Mouse (Mus musculus) liver, embryonic 15.5 days (tissue): ENCODE results near the gene Eci2. TPM values are rescaled to one million over a fixed set of nuclear protein-coding genes. Genes with fewer than 3 reads are reported as not detected.

Source experiments
- ATAC-seq: fragments of 200-750 bp; cut with Nextera tagmentation; 2 replicates; pipeline ENCODE4 v1.8.0; 2017; ENCODE audit warnings: moderate number of reproducible peaks, mild to moderate bottlenecking, moderate library complexity; ENCODE audit not compliant: insufficient read depth
- H3K27ac ChIP-seq: fragments of 300-500 bp; sonication (generic); replicated peaks from 2 replicates; pipeline ENCODE4 v1.5.1; 2015; ENCODE audit warnings: mild to moderate bottlenecking, inconsistent platforms
- H3K27me3 ChIP-seq: fragments of 300-500 bp; sonication (generic); 2 replicates; pipeline ENCODE4 v1.6.1; 2015; ENCODE audit warnings: mild to moderate bottlenecking, inconsistent platforms
- H3K36me3 ChIP-seq: fragments of 300-500 bp; sonication (generic); replicated peaks from 2 replicates; pipeline ENCODE4 v1.6.1; 2015; ENCODE audit warnings: moderate library complexity, mild to moderate bottlenecking, inconsistent platforms
- H3K4me1 ChIP-seq: fragments of 300-500 bp; sonication (generic); replicated peaks from 2 replicates; pipeline ENCODE4 v1.6.1; 2015; ENCODE audit warnings: inconsistent platforms
- H3K4me2 ChIP-seq: fragments of 300-500 bp; sonication (generic); 2 replicates; pipeline ENCODE4 v1.6.1; 2015; ENCODE audit warnings: moderate library complexity, mild to moderate bottlenecking, inconsistent platforms
- H3K4me3 ChIP-seq: fragments of 300-500 bp; sonication (generic); replicated peaks from 2 replicates; pipeline ENCODE4 v1.5.1; 2015; ENCODE audit warnings: mild to moderate bottlenecking, inconsistent platforms
- H3K9ac ChIP-seq: fragments of 300-500 bp; sonication (generic); 2 replicates; pipeline ENCODE4 v1.6.1; 2015; ENCODE audit warnings: moderate library complexity, mild to moderate bottlenecking, inconsistent platforms
- H3K9me3 ChIP-seq: fragments of 300-500 bp; sonication (generic); replicated peaks from 2 replicates; pipeline ENCODE4 v1.6.1; 2016; ENCODE audit warnings: inconsistent platforms
- WGBS: fragments of 180-500 bp; shearing (Covaris S2); methylation state at CpG from one replicate; pipeline ENCODE4 v1.1.7; 2015; ENCODE audit warnings: mixed read lengths; ENCODE audit not compliant: insufficient replicate concordance; 5-methylcytosine and 5-hydroxymethylcytosine counted together
- polyA plus RNA-seq: library from polyadenylated mRNA; unstranded; fragments of >200 nt; fragmentation: Nextera tagmentation; extraction: Ambion mirVana; gene quantifications from 2 replicates; pipeline ENCODE4 v1.2.1, GENCODE M21; 2015

Eci2 gene
- polyA plus RNA-seq, result 44.1 and 46.1 TPM in 2 replicates

- H3K36me3 ChIP-seq, result no peaks in the 10 kb centered on the region
- no peak for ATAC-seq
- H3K4me2 ChIP-seq, result peak within 1 kb of the TSS; percentile 37
- no peak within 1 kb of the TSS for H3K4me3 ChIP-seq
- WGBS, result 2% methylated on average over 6 of the region's 6 CpGs
- H3K27ac ChIP-seq, result no peak within 1 kb of the TSS
- H3K4me1 ChIP-seq, result no peaks in the 10 kb centered on the region
- H3K27me3 ChIP-seq, result no peaks in the 10 kb centered on the region
- no peaks in the 10 kb centered on the region for H3K9me3 ChIP-seq
- H3K9ac ChIP-seq, result no peak within 1 kb of the TSS
Observed at GRCm38 (mm10) chr13:35026879-35027278, at the start of gene Eci2. TSS of gene Eci2 (minus strand) at chr13:35027096.

GRCm38 (mm10) chr13:35074862-35075261, 48.0 kb upstream of the Eci2 start:
- Histone ChIP-seq H3K9me3 (no peaks in the 10 kb centered on the region), H3K4me1 (no peaks in the 10 kb centered on the region), H3K27me3 (no peaks in the 10 kb centered on the region), H3K4me2 (no peak overlapping the region), H3K27ac (no peak overlapping the region), H3K9ac (no peak overlapping the region), H3K36me3 (no peaks in the 10 kb centered on the region), H3K4me3 (no peak overlapping the region)
- ATAC-seq, result no peak
- 33% methylated on average over 1 of the region's 1 CpGs for WGBS

GRCm38 (mm10) chr13:35070485-35071472, 43.9 kb upstream of the Eci2 start:
- H3K9ac ChIP-seq, result no peak overlapping the region
- H3K27me3 ChIP-seq, result no peaks in the 10 kb centered on the region
- no peak for ATAC-seq
- no peaks in the 10 kb centered on the region for H3K36me3 ChIP-seq
- no peaks in the 10 kb centered on the region for H3K9me3 ChIP-seq
- no peak overlapping the region for H3K4me2 ChIP-seq
- no peak overlapping the region for H3K27ac ChIP-seq
- H3K4me1 ChIP-seq, result no peaks in the 10 kb centered on the region
- WGBS, result 68% methylated on average over 9 of the region's 9 CpGs
- H3K4me3 ChIP-seq, result no peak overlapping the region

- H3K27ac ChIP-seq, result no peak overlapping the region
- no peak overlapping the region for H3K9ac ChIP-seq
- H3K4me1 ChIP-seq, result no peaks in the 10 kb centered on the region
- H3K36me3 ChIP-seq, result no peaks in the 10 kb centered on the region
- WGBS, result 58% methylated on average over 2 of the region's 2 CpGs
- no peak overlapping the region for H3K4me3 ChIP-seq
- H3K9me3 ChIP-seq, result no peaks in the 10 kb centered on the region
- no peak for ATAC-seq
- H3K27me3 ChIP-seq, result no peaks in the 10 kb centered on the region
- no peak overlapping the region for H3K4me2 ChIP-seq
Observed at GRCm38 (mm10) chr13:35067084-35067483, 40.2 kb upstream of the Eci2 start.

- H3K9ac ChIP-seq, result no peak overlapping the region
- no peaks in the 10 kb centered on the region for H3K9me3 ChIP-seq
- H3K27me3 ChIP-seq, result no peaks in the 10 kb centered on the region
- H3K4me3 ChIP-seq, result no peak overlapping the region
- WGBS, result 31% methylated on average over 2 of the region's 2 CpGs
- H3K27ac ChIP-seq, result no peak overlapping the region
- H3K4me1 ChIP-seq, result no peaks in the 10 kb centered on the region
- no peak for ATAC-seq
- no peak overlapping the region for H3K4me2 ChIP-seq
- H3K36me3 ChIP-seq, result no peaks in the 10 kb centered on the region
Observed at GRCm38 (mm10) chr13:35066033-35066432, 39.1 kb upstream of the Eci2 start.

GRCm38 (mm10) chr13:35064381-35064780, 37.5 kb upstream of the Eci2 start:
- ATAC-seq, result no peak
- no peak overlapping the region for H3K4me3 ChIP-seq
- H3K27me3 ChIP-seq, result no peaks in the 10 kb centered on the region
- no peak overlapping the region for H3K27ac ChIP-seq
- 45% methylated on average over 4 of the region's 4 CpGs for WGBS
- H3K9ac ChIP-seq, result no peak overlapping the region
- no peaks in the 10 kb centered on the region for H3K9me3 ChIP-seq
- H3K36me3 ChIP-seq, result no peaks in the 10 kb centered on the region
- no peaks in the 10 kb centered on the region for H3K4me1 ChIP-seq
- no peak overlapping the region for H3K4me2 ChIP-seq

GRCm38 (mm10) chr13:35058145-35058544, 31.2 kb upstream of the Eci2 start:
- Histone ChIP-seq H3K4me2 (no peak overlapping the region), H3K27me3 (no peaks in the 10 kb centered on the region), H3K9ac (no peak overlapping the region), H3K36me3 (no peaks in the 10 kb centered on the region), H3K9me3 (no peaks in the 10 kb centered on the region), H3K4me1 (no peaks in the 10 kb centered on the region), H3K27ac (no peak overlapping the region), H3K4me3 (no peak overlapping the region)
- no peak for ATAC-seq
- WGBS, result 26% methylated on average over 5 of the region's 5 CpGs

- Histone ChIP-seq H3K27me3 (no peaks in the 10 kb centered on the region), H3K9ac (no peak overlapping the region), H3K36me3 (no peaks in the 10 kb centered on the region), H3K4me3 (no peak overlapping the region), H3K4me2 (no peak overlapping the region), H3K4me1 (no peaks in the 10 kb centered on the region), H3K27ac (no peak overlapping the region), H3K9me3 (no peaks in the 10 kb centered on the region)
- 74% methylated on average over 5 of the region's 5 CpGs for WGBS
- no peak for ATAC-seq
Observed at GRCm38 (mm10) chr13:35036486-35036885, 9.6 kb upstream of the Eci2 start.

- no peak for ATAC-seq
- no peaks in the 10 kb centered on the region for H3K27me3 ChIP-seq
- H3K4me2 ChIP-seq, result no peak overlapping the region
- H3K4me1 ChIP-seq, result no peaks in the 10 kb centered on the region
- H3K9ac ChIP-seq, result no peak overlapping the region
- no peak overlapping the region for H3K27ac ChIP-seq
- H3K4me3 ChIP-seq, result no peak overlapping the region
- H3K36me3 ChIP-seq, result no peaks in the 10 kb centered on the region
- 53% methylated on average over 4 of the region's 4 CpGs for WGBS
- H3K9me3 ChIP-seq, result no peaks in the 10 kb centered on the region
Observed at GRCm38 (mm10) chr13:35035731-35036130, 8.8 kb upstream of the Eci2 start.

- no peaks in the 10 kb centered on the region for H3K4me1 ChIP-seq
- no peaks in the 10 kb centered on the region for H3K9me3 ChIP-seq
- H3K36me3 ChIP-seq, result no peaks in the 10 kb centered on the region
- 54% methylated on average over 4 of the region's 4 CpGs for WGBS
- H3K4me3 ChIP-seq, result no peak overlapping the region
- H3K9ac ChIP-seq, result no peak overlapping the region
- no peak overlapping the region for H3K4me2 ChIP-seq
- no peak overlapping the region for H3K27ac ChIP-seq
- ATAC-seq, result no peak
- no peaks in the 10 kb centered on the region for H3K27me3 ChIP-seq
Observed at GRCm38 (mm10) chr13:35033571-35033970, 6.7 kb upstream of the Eci2 start.

GRCm38 (mm10) chr13:35031684-35032082, 4.8 kb upstream of the Eci2 start:
- H3K4me1 ChIP-seq, result no peaks in the 10 kb centered on the region

More at GRCm38 (mm10) chr13:35031684-35032082, 4.8 kb upstream of the Eci2 start:
- H3K36me3 ChIP-seq, result no peaks in the 10 kb centered on the region
- H3K9me3 ChIP-seq, result no peaks in the 10 kb centered on the region
- H3K4me3 ChIP-seq, result no peak overlapping the region
- no peak for ATAC-seq
- no peak overlapping the region for H3K4me2 ChIP-seq
- no peak overlapping the region for H3K9ac ChIP-seq
- 49% methylated on average over 4 of the region's 4 CpGs for WGBS
- no peaks in the 10 kb centered on the region for H3K27me3 ChIP-seq
- H3K27ac ChIP-seq, result no peak overlapping the region
